Mouse (Mus musculus): ENCODE measurements around the gene Gm17428. TPM values are rescaled to one million over a fixed set of nuclear protein-coding genes. Genes with fewer than 3 reads are reported as not detected.

Gm17428 gene
- polyA plus RNA-seq (2012; rRNA removed), result not detected in 2 replicates

- Histone ChIP-seq H3K27ac (ENCODE audit: control insufficient read depth, insufficient read depth, low read depth, low read length) (no peak within 1 kb of the TSS), H3K4me3 (ENCODE audit: control insufficient read depth, low read depth, low read length) (no peak within 1 kb of the TSS), H3K4me1 (ENCODE audit: control insufficient read depth, insufficient read depth, low read length) (no peaks in the 10 kb centered on the region; the same call in 1 of the 2 replicates), H3K27me3 (ENCODE audit: control insufficient read depth, insufficient read depth, low read length) (no peaks in the 10 kb centered on the region), H3K36me3 (ENCODE audit: control insufficient read depth, insufficient read depth, low read length) (no peaks in the 10 kb centered on the region)
- TF ChIP-seq POLR2A (IDR thresholded peaks at IDR 0.05; ENCODE audit: control insufficient read depth, low read depth, low read length), result no peak
- no peak for TF ChIP-seq CTCF (IDR thresholded peaks at IDR 0.05; ENCODE audit: control insufficient read depth, insufficient read depth, insufficient replicate concordance, low read depth, low read length)
Observed at GRCm38 (mm10) chr14:54976633-54977032, at the start of gene Gm17428. Gene Gm17428, plus strand, starts transcription at chr14:54976933.

DNA sequence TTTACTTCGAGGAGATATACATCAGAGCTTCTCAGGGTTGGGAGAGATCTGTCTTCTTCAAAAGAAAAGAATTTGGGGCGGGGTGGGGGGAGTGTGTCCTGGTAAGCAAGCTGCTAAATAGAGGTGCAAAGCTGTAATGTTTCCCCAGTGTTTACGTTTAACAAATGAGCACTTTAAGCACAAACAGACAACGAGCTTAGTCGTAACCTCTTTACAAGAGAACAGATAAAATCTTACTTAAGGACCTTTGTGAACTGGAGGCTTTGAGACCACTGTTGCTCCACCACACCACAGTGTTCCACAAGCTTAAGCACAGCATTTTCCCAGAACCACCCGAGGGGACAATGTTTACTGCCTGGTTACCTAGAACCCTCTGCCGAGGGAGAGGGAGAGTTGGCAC is 49.4 kb upstream of the Gm17428 start:
- TF ChIP-seq POLR2A (IDR thresholded peaks at IDR 0.05; ENCODE audit: control insufficient read depth, low read depth, low read length) (no peak), CTCF (IDR thresholded peaks at IDR 0.05; ENCODE audit: control insufficient read depth, insufficient read depth, insufficient replicate concordance, low read depth, low read length) (no peak)
- Histone ChIP-seq H3K36me3 (ENCODE audit: control insufficient read depth, insufficient read depth, low read length) (no peaks in the 10 kb centered on the region), H3K27me3 (ENCODE audit: control insufficient read depth, insufficient read depth, low read length) (no peaks in the 10 kb centered on the region), H3K27ac (ENCODE audit: control insufficient read depth, insufficient read depth, low read depth, low read length) (no peak overlapping the region), H3K4me1 (ENCODE audit: control insufficient read depth, insufficient read depth, low read length) (peaks cover 14% of the 10 kb centered on the region), H3K4me3 (ENCODE audit: control insufficient read depth, low read depth, low read length) (no peak overlapping the region)

GRCm38 (mm10) chr14:54929801-54930200 is 46.9 kb upstream of the Gm17428 start:
- Histone ChIP-seq H3K27me3 (ENCODE audit: control insufficient read depth, insufficient read depth, low read length) (no peaks in the 10 kb centered on the region), H3K4me3 (ENCODE audit: control insufficient read depth, low read depth, low read length) (no peak overlapping the region), H3K27ac (ENCODE audit: control insufficient read depth, insufficient read depth, low read depth, low read length) (no peak overlapping the region), H3K36me3 (ENCODE audit: control insufficient read depth, insufficient read depth, low read length) (no peaks in the 10 kb centered on the region), H3K4me1 (ENCODE audit: control insufficient read depth, insufficient read depth, low read length) (peaks cover 14% of the 10 kb centered on the region)
- TF ChIP-seq CTCF (IDR thresholded peaks at IDR 0.05; ENCODE audit: control insufficient read depth, insufficient read depth, insufficient replicate concordance, low read depth, low read length), result no peak
- TF ChIP-seq POLR2A (IDR thresholded peaks at IDR 0.05; ENCODE audit: control insufficient read depth, low read depth, low read length), result no peak

GRCm38 (mm10) chr14:54930431-54930830 is 46.3 kb upstream of the Gm17428 start:
- no peaks in the 10 kb centered on the region for H3K27me3 ChIP-seq (ENCODE audit: control insufficient read depth, insufficient read depth, low read length)
- H3K4me3 ChIP-seq (ENCODE audit: control insufficient read depth, low read depth, low read length), result no peak overlapping the region
- no peak for TF ChIP-seq POLR2A (IDR thresholded peaks at IDR 0.05; ENCODE audit: control insufficient read depth, low read depth, low read length)
- TF ChIP-seq CTCF (IDR thresholded peaks at IDR 0.05; ENCODE audit: control insufficient read depth, insufficient read depth, insufficient replicate concordance, low read depth, low read length), result no peak
- H3K36me3 ChIP-seq (ENCODE audit: control insufficient read depth, insufficient read depth, low read length), result no peaks in the 10 kb centered on the region
- peaks cover 13% of the 10 kb centered on the region for H3K4me1 ChIP-seq (ENCODE audit: control insufficient read depth, insufficient read depth, low read length)
- H3K27ac ChIP-seq (ENCODE audit: control insufficient read depth, insufficient read depth, low read depth, low read length), result no peak overlapping the region

GRCm38 (mm10) chr14:54932645-54933150 is 44.0 kb upstream of the Gm17428 start, which contains the start of gene Il25:
Gene Il25, plus strand, starts transcription at chr14:54932695.
- TF ChIP-seq POLR2A (IDR thresholded peaks at IDR 0.05; ENCODE audit: control insufficient read depth, low read depth, low read length) (no peak), CTCF (IDR thresholded peaks at IDR 0.05; ENCODE audit: control insufficient read depth, insufficient read depth, insufficient replicate concordance, low read depth, low read length) (no peak)
- Histone ChIP-seq H3K36me3 (ENCODE audit: control insufficient read depth, insufficient read depth, low read length) (no peaks in the 10 kb centered on the region), H3K27me3 (ENCODE audit: control insufficient read depth, insufficient read depth, low read length) (no peaks in the 10 kb centered on the region), H3K4me3 (ENCODE audit: control insufficient read depth, low read depth, low read length) (no peak within 1 kb of the TSS), H3K4me1 (ENCODE audit: control insufficient read depth, insufficient read depth, low read length) (no peaks in the 10 kb centered on the region), H3K27ac (ENCODE audit: control insufficient read depth, insufficient read depth, low read depth, low read length) (no peak within 1 kb of the TSS)

DNA sequence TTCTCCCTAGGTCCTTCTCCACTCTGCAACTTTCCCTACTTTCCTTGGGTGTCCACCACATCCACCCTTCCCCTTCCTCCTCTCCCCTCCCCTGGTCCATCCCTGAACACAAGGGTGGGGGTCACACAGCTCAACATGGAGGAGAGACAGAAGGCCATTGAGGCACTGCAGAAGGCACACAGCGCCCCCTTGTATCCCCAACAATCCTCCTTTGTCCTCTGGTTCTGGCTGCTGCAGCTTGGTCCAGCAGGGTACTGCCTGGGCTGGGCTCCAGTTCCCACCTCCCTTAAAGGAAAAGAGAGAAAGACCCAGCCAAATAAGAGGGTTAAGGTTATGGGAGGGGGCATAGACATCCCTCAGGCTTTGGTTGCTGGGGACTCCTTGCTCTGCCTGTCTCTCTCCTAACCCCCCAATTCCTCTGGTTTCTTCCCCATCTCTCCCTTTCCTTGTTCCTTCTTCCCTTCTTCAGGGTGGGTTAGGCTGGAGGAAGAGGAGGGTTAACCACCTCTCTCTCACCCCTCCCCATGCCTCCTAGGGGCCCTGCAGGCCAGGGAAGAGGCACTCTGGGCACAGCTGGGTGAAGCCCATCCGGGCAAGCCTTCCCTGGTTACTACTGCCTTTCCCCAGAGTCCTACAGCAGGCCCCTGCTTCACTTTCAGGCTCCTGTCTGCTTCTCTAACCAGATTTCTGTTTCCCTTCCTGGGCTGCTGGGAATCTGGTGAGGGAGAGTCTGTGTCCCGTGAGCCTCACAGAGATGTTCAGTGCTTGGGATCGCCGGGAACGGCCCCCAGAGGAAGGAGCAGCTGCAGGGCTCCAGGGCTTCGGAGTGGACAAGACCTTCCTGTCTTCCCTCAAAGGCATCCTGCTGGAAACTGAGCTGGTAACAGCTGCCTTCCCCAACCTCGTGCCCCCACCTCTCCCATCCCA is 40.6 kb upstream of the Gm17428 start, which contains the start of gene Cmtm5:
Cmtm5 (plus strand) TSS at position 358 of the 927 bp plus-strand sequence.
- Histone ChIP-seq H3K27me3 (ENCODE audit: control insufficient read depth, insufficient read depth, low read length) (no peaks in the 10 kb centered on the region), H3K36me3 (ENCODE audit: control insufficient read depth, insufficient read depth, low read length) (no peaks in the 10 kb centered on the region), H3K4me1 (ENCODE audit: control insufficient read depth, insufficient read depth, low read length) (no peaks in the 10 kb centered on the region), H3K4me3 (ENCODE audit: control insufficient read depth, low read depth, low read length) (no peak within 1 kb of the TSS), H3K27ac (ENCODE audit: control insufficient read depth, insufficient read depth, low read depth, low read length) (no peak within 1 kb of the TSS)
- no peak for TF ChIP-seq POLR2A (IDR thresholded peaks at IDR 0.05; ENCODE audit: control insufficient read depth, low read depth, low read length)
- TF ChIP-seq CTCF (IDR thresholded peaks at IDR 0.05; ENCODE audit: control insufficient read depth, insufficient read depth, insufficient replicate concordance, low read depth, low read length), result no peak

DNA sequence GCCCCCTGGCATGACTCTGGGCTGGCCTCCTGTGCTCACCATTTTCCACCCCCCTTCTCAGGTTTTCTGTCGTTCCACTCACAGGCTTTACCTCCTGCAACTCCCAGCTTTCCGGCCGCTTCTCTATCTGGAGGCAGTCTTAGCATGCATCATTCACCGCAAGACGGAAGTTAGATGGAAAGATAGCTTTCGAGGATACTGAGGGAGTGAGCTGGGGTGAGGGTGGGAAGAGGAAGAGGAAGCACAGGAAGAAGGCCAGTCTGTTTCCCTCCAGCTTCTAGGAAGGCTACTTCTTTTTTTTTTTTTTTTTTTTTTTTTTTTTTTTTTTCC is 39.9 kb upstream of the Gm17428 start:
- H3K4me3 ChIP-seq (ENCODE audit: control insufficient read depth, low read depth, low read length), result no peak overlapping the region
- TF ChIP-seq POLR2A (IDR thresholded peaks at IDR 0.05; ENCODE audit: control insufficient read depth, low read depth, low read length), result no peak
- no peak for TF ChIP-seq CTCF (IDR thresholded peaks at IDR 0.05; ENCODE audit: control insufficient read depth, insufficient read depth, insufficient replicate concordance, low read depth, low read length)
- H3K36me3 ChIP-seq (ENCODE audit: control insufficient read depth, insufficient read depth, low read length), result no peaks in the 10 kb centered on the region
- no peaks in the 10 kb centered on the region for H3K27me3 ChIP-seq (ENCODE audit: control insufficient read depth, insufficient read depth, low read length)
- no peaks in the 10 kb centered on the region for H3K4me1 ChIP-seq (ENCODE audit: control insufficient read depth, insufficient read depth, low read length)
- H3K27ac ChIP-seq (ENCODE audit: control insufficient read depth, insufficient read depth, low read depth, low read length), result no peak overlapping the region

Data from testis, adult 2 months (tissue).